Mouse (Mus musculus) embryonic fibroblast, embryonic 13.5 days (primary cell): ENCODE measurements around the gene Dyrk1a.

Experiments
- CTCF ChIP-seq: IDR thresholded peaks from 2 replicates; pipeline ENCODE4 v1.5.1; 2011; ENCODE audit warnings: mild to moderate bottlenecking, control low read depth, low read length, moderate library complexity, borderline replicate concordance; ENCODE audit not compliant: insufficient read depth
- POLR2A ChIP-seq: IDR thresholded peaks from 2 replicates; pipeline ENCODE4 v1.6.1; 2011; ENCODE audit warnings: low read depth, mild to moderate bottlenecking, control low read depth, low read length, moderate library complexity

GRCm38 (mm10) chr16:94697553-94697952 lies 127.7 kb downstream of the Dyrk1a start:
- no peak for TF ChIP-seq POLR2A
- no peak for TF ChIP-seq CTCF
